Mouse (Mus musculus) neural tube, embryonic 13.5 days (tissue): Measurements from ENCODE around the gene Ddx23. TPM values are rescaled to one million over a fixed set of nuclear protein-coding genes. Genes with fewer than 3 reads are reported as not detected.
A peak's percentile ranks its signal among the peaks of the same experiment; 100 is the strongest.

Experiments used
- ATAC-seq: fragments of 200-750 bp; cut with Nextera tagmentation; 2 replicates; pipeline ENCODE4 v1.8.0; 2017; ENCODE audit warnings: low read depth, mild to moderate bottlenecking, moderate TSS enrichment, moderate library complexity
- H3K27ac ChIP-seq: fragments of 300-500 bp; sonication (generic); replicated peaks from 2 replicates; pipeline ENCODE4 v1.5.1; 2015; ENCODE audit warnings: moderate library complexity, mild to moderate bottlenecking, inconsistent platforms
- H3K27me3 ChIP-seq: fragments of 300-500 bp; sonication (generic); 2 replicates; pipeline ENCODE4 v1.6.1; 2015; ENCODE audit warnings: mild to moderate bottlenecking, inconsistent platforms
- H3K36me3 ChIP-seq: fragments of 300-500 bp; sonication (generic); 2 replicates; pipeline ENCODE4 v1.6.1; 2015; ENCODE audit warnings: mild to moderate bottlenecking, inconsistent platforms
- H3K4me1 ChIP-seq: fragments of 300-500 bp; sonication (generic); replicated peaks from 2 replicates; pipeline ENCODE4 v1.6.1; 2015; ENCODE audit warnings: inconsistent platforms
- H3K4me2 ChIP-seq: fragments of 300-500 bp; sonication (generic); 2 replicates; pipeline ENCODE4 v1.6.1; 2015; ENCODE audit warnings: inconsistent platforms, mild to moderate bottlenecking, moderate library complexity
- H3K4me3 ChIP-seq: fragments of 300-500 bp; sonication (generic); 2 replicates; pipeline ENCODE4 v1.5.1; 2015; ENCODE audit warnings: mild to moderate bottlenecking, inconsistent platforms
- H3K9ac ChIP-seq: fragments of 300-500 bp; sonication (generic); 2 replicates; pipeline ENCODE4 v1.6.1; 2015; ENCODE audit warnings: moderate library complexity, mild to moderate bottlenecking, inconsistent platforms
- H3K9me3 ChIP-seq: fragments of 300-500 bp; sonication (generic); 2 replicates; pipeline ENCODE4 v1.6.1; 2016; ENCODE audit warnings: inconsistent platforms
- WGBS: fragments of 180-500 bp; shearing (Covaris S2); methylation state at CpG from one replicate; pipeline ENCODE4 v1.1.7; 2015; 5-methylcytosine and 5-hydroxymethylcytosine counted together
- polyA plus RNA-seq: library from polyadenylated mRNA; unstranded; fragments of >200 nt; fragmentation: Nextera tagmentation; extraction: Ambion mirVana; gene quantifications from 2 replicates; pipeline ENCODE4 v1.2.1, GENCODE M21; 2015

Ddx23 gene
- 20.5 and 21.7 TPM in 2 replicates for polyA plus RNA-seq

DNA sequence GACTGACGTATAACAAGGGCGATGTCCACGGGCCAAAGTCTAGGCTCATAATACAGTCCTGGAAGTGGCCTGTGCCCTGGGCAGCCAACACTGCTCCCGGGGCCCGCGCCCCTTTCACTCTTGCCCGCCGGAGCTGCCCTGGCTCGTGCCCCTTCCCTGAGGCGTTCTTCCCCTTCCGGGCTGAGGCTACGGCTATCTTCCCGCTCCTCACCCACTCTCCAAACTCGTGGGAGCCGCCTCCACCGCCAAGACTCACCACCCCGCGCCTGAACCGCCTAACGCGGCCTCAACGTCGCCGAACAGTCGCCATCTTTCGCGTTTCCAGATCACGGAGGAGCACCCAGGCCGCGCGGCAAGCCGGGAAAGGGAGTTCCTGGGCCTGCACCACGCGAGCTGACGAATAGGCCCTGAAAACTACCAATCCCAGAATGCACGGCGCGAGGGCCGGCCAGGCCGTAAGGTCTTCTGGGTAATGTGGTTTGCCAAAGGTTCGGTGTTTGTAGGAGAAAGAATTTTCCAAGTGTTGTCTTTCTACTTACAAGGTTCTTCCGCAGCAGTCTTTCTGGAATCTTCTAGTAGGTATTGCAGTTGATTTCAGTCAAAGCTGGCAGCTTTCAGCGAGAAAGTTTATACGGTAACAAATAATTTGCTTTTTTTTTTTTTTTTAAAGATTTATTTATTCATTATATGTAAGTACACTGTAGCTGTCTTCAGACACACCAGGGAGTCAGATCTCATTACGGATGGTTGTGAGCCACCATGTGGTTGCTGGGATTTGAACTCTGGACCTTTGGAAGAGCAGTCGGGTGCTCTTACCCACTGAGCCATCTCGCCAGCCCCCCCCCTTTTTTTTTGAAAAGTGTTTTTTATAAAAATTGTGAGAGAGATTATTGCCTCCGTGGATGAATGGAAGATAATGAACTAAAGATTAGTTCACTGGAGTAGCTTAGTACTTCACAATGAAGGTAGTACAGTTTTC, at the start of gene Ddx23:
Ddx23 (minus strand) TSS at position 328 of the 979 bp plus-strand sequence.
- Histone ChIP-seq H3K9ac (peak within 1 kb of the TSS; percentile 88), H3K36me3 (peaks cover 17% of the 10 kb centered on the region), H3K4me2 (peak within 1 kb of the TSS; percentile 78), H3K27ac (peak within 1 kb of the TSS; percentile 91), H3K27me3 (no peaks in the 10 kb centered on the region), H3K4me3 (peak within 1 kb of the TSS; percentile 81), H3K9me3 (no peaks in the 10 kb centered on the region), H3K4me1 (peaks cover 15% of the 10 kb centered on the region)
- ATAC-seq: peak; percentile 95
- 4% methylated on average over 48 of the region's 48 CpGs for WGBS

DNA sequence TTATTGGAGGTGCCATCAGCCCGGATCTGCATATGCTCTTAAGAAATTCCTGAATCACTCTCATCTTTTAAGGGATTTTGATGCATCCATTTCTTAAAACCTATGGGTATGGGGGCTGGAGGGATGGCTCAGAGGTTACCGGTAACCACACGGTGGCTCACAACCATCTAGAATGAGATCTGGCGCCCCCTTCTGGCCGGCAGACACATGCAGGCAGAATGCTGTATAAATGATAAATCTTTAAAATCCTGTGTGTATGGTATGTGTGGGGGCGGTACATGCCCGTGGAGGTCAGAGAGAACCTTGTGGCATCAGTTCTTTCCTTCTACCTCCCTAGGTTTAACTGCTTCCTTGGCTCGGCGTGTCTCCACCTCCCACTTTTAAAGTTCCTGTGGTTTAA, 47.7 kb upstream of the Ddx23 start:
- Histone ChIP-seq H3K27me3 (peaks cover 10% of the 10 kb centered on the region; the same call in 1 of the 2 replicates), H3K9ac (no peak overlapping the region), H3K36me3 (no peaks in the 10 kb centered on the region), H3K4me3 (no peak overlapping the region), H3K4me2 (no peak overlapping the region), H3K4me1 (peaks cover 6% of the 10 kb centered on the region), H3K9me3 (no peaks in the 10 kb centered on the region), H3K27ac (no peak overlapping the region)
- ATAC-seq: no peak
- 12% methylated on average over 9 of the region's 9 CpGs for WGBS

DNA sequence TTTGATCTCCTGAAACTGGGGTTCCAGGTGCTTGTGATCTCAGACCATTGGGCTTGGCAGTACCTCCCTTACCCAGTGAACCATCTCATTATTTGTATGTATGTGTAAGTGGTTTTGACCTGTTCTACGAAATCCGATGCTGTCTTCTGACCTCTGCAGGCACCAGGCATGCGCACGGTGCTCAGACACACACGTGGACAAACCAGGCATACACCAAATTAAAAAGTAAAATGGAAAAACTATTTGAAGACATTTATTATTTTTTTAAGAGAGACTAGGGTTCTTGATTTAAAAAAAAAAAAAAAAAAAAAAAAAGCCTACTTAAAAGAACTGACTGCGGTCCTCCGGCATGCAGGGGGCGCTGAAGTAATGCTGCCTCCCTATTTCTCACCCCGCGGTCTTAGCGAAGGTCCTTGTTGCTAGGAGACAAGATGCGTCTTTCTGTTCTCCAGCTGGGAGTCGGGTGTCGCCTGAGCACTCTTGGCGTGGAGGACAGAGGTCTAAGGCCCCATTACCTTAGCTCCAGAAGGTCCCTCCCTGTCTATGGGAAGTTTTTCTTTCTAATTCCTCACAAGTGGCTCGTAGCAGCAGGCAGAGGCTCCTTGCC, 45.2 kb upstream of the Ddx23 start, which contains the start of gene Ccdc65:
Ccdc65 (plus strand) TSS at position 442 of the 607 bp plus-strand sequence.
- H3K9me3 ChIP-seq: no peaks in the 10 kb centered on the region
- 20% methylated on average over 16 of the region's 16 CpGs for WGBS
- H3K27ac ChIP-seq: no peak within 1 kb of the TSS
- peaks cover 6% of the 10 kb centered on the region for H3K4me1 ChIP-seq
- H3K4me2 ChIP-seq: peak within 1 kb of the TSS; percentile 52
- H3K36me3 ChIP-seq: no peaks in the 10 kb centered on the region
- H3K4me3 ChIP-seq: peak within 1 kb of the TSS; percentile 34
- peak within 1 kb of the TSS; percentile 47 for H3K9ac ChIP-seq
- H3K27me3 ChIP-seq: peaks cover 29% of the 10 kb centered on the region
- ATAC-seq: peak; percentile 69; the same call in 1 of the 2 replicates

DNA sequence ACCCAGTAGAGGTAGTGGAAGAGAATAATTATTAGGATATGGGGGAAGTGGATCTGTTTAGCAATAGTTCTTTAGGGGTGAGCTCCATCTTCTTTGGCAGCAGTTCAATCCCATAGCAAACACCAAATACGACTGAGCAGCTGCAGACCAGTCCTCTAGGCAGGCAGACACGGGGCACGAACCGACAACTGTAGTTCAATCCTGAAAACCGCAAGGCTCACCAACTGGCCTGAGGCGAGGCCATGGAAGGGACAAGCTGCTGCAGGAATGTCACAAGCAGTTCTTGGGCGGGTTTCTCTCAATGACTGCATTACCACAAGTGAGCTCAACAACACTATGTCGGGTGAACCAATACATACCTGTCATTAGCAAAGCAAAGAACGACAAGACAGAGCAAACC, 41.6 kb upstream of the Ddx23 start:
- H3K27me3 ChIP-seq: peaks cover 62% of the 10 kb centered on the region
- no peaks in the 10 kb centered on the region for H3K36me3 ChIP-seq
- no peaks in the 10 kb centered on the region for H3K9me3 ChIP-seq

DNA sequence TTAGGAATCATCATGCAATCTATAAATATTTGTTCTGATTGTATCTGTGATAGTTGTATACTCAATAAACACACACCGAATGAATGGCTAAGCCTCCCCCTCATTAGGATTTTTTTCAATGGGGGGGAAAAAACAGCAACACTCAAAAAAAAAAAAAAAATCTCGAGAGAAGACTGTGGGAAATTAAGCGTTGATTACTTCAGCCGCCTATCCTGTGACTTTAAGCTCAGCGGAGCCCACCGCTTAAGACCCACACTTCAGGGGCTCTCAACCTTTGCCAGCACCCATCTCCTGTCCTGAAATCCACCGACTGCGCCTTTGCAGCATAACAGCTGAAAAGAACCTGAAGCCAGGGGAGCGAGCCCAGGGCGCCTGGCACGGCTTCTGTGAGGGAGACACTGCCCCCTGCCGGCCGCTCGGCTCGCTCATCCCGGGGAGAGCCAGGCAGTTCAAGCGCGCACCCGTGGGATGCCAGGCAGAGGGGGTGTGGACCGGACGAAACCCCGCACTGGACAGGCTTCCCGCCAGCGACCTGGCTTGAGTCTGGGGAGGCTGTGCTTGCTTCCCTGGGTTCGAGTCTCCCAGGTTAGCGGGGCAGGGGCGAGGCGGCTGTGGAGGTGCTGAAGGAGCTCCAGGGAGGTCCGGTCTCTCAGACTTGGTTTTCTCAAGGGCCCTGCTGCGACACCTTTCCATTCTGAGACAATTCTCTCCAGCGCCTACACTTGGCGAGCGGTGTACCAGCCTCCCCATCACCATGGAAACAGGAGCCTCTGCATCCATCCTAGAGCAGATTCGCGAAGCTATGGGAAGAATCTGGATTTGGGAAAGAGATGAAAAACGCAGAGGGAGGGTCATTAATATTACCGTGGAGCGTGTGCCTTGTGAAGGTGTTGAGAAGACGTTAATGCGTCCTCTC, 36.8 kb upstream of the Ddx23 start:
- Histone ChIP-seq H3K27ac (no peak overlapping the region), H3K27me3 (peaks cover 47% of the 10 kb centered on the region), H3K4me3 (peak overlapping the region; percentile 43), H3K4me2 (peak overlapping the region; percentile 68), H3K9me3 (no peaks in the 10 kb centered on the region), H3K9ac (peak overlapping the region; percentile 70), H3K4me1 (peaks cover 12% of the 10 kb centered on the region), H3K36me3 (no peaks in the 10 kb centered on the region)
- WGBS: 6% methylated on average over 40 of the region's 40 CpGs
- ATAC-seq: peak; percentile 91

More for the DNA sequence above, 41.6 kb upstream of the Ddx23 start:
- Histone ChIP-seq H3K9ac (no peak overlapping the region), H3K4me1 (peaks cover 13% of the 10 kb centered on the region), H3K27ac (no peak overlapping the region), H3K4me2 (no peak overlapping the region), H3K4me3 (no peak overlapping the region)
- WGBS: 69% methylated on average over 9 of the region's 9 CpGs
- ATAC-seq: no peak

DNA sequence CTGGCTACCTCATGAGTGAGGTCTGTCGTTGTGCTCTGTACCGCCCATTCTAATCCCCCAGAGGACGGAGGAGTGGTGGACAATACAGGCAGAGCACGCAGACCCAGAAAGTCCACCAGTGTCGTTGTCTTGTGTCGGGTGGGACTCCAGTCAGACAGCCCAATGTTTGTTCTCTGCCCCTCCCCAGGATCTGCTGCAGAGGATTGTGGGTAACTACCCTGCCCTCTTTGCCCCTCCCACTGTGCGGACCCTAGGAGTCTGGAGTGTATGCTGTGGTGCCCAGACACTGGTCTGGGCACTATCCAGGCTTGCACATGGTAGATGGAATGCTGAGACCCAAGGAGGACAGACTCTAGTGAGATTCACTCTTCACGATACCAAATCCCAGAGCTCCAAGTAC, 33.5 kb upstream of the Ddx23 start:
- Histone ChIP-seq H3K4me1 (peaks cover 22% of the 10 kb centered on the region), H3K36me3 (no peaks in the 10 kb centered on the region), H3K4me2 (no peak overlapping the region), H3K4me3 (no peak overlapping the region), H3K9ac (no peak overlapping the region), H3K9me3 (no peaks in the 10 kb centered on the region), H3K27me3 (peaks cover 19% of the 10 kb centered on the region), H3K27ac (no peak overlapping the region)
- WGBS: 43% methylated on average over 8 of the region's 8 CpGs
- ATAC-seq: no peak

DNA sequence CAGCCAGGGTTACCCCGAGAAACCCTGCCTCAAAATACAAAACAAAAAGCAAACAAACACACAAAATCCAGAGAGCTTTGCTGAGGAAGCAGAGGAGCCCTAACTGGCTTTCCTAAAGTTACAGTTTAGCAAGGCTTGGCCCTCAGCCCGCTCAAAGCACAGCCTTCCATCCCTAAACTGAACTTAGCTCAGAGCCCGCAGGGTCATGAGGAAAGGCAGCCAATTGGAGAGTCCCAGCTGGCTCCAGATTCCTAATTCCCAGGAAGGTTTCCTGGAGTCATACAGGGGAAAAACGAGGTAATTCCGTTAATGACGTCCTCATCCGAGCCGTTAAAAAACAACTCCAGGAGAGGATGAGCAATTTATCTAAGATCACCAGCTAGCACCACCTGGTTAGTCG, 33.0 kb upstream of the Ddx23 start:
- no peak for ATAC-seq
- 33% methylated on average over 9 of the region's 9 CpGs for WGBS
- Histone ChIP-seq H3K9me3 (no peaks in the 10 kb centered on the region), H3K27ac (no peak overlapping the region), H3K4me2 (no peak overlapping the region), H3K4me3 (no peak overlapping the region), H3K9ac (no peak overlapping the region), H3K27me3 (peaks cover 14% of the 10 kb centered on the region), H3K4me1 (peaks cover 26% of the 10 kb centered on the region), H3K36me3 (no peaks in the 10 kb centered on the region)

DNA sequence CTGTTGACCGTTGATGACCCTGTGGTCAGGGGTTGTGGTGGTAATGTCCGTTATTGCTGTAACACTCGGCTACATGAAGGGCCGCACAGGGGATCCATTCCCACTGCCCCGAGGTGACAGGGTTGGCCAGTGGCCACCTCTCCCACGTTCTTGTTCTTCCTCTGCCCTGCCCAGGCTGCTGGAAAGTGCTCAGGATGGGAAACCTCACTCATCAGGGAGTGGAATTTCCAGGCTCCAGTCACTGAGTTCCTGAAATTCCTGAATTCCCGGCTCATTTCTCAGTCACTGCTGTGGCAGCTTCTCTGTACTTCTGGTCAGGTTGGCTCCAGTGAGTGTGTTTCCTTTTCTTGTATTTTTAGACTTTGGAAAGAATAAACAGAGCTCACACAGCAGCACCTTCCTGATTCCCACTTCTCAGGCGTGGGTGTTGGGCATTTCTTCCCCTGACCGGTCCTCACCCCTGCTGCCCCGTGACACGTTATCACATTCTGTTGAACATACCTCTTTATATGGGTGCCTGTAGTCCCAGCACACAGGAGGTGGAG, 29.5 kb upstream of the Ddx23 start:
- H3K27ac ChIP-seq: no peak overlapping the region
- H3K9me3 ChIP-seq: no peaks in the 10 kb centered on the region
- H3K4me3 ChIP-seq: no peak overlapping the region
- no peak overlapping the region for H3K4me2 ChIP-seq
- ATAC-seq: no peak
- H3K4me1 ChIP-seq: peaks cover 16% of the 10 kb centered on the region
- 54% methylated on average over 11 of the region's 11 CpGs for WGBS
- H3K9ac ChIP-seq: no peak overlapping the region
- 0 out of 2 replicates have a peak, but pooled peaks cover 3% of the 10 kb centered on the region for H3K27me3 ChIP-seq
- no peaks in the 10 kb centered on the region for H3K36me3 ChIP-seq

DNA sequence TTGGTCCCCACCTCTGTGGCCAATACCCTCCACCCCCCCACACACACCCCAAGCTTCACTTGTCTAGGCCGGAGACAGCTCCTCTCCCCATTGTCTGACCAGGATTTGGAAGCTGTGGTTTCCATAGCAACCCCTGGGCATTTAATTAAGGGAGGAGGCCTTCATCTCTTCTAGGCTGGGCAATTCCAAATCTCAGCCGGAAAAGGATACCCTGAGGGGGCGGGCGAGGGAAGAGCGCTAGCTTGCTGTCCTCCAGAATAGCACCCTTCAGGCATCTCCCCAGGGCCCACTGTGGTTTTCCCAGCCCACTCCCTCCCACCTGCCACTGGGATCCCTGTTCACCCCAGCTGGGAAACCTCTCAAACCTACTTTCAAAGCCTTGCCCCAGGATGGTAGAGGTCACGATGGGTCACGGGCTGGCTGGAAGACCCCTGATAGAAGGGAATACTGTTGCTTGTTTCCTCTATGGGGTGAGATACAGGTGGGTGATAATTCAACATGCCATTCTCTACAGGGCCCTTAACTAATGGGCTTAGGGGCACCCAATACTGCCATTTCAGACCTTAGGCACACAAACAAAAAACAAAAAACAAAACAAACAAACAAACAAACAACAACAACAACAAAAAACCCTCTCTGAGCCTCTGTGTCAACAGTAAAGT, 28.9 kb upstream of the Ddx23 start:
- WGBS: 9% methylated on average over 7 of the region's 7 CpGs
- 0 out of 2 replicates have a peak, but pooled peaks cover 3% of the 10 kb centered on the region for H3K27me3 ChIP-seq
- no peaks in the 10 kb centered on the region for H3K9me3 ChIP-seq
- H3K9ac ChIP-seq: no peak overlapping the region
- peak; percentile 65 for ATAC-seq
- H3K4me3 ChIP-seq: no peak overlapping the region
- peak overlapping the region; percentile 9; the same call in 1 of the 2 replicates for H3K4me2 ChIP-seq
- peaks cover 16% of the 10 kb centered on the region for H3K4me1 ChIP-seq
- H3K36me3 ChIP-seq: no peaks in the 10 kb centered on the region
- H3K27ac ChIP-seq: no peak overlapping the region

DNA sequence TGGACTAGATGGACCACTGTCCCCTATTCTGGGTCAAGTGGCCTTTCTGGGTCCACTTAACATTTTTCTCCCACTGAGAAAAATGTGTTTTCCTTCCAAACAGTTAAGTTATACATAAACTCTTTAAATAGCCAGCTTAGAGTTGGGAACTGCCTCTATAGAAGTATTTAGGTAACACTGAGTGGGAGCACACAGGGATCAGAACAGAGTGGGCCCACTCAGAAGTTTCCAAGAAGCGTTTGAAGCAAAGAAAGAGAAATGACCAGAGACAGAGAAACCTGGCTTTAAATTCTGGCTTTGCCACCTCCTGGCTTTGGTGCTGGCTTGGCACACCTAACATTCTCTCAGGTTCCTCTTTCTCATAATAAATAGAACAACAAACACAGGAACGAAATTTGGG, 27.0 kb upstream of the Ddx23 start:
- WGBS: 86% methylated on average over 2 of the region's 2 CpGs
- H3K27ac ChIP-seq: no peak overlapping the region
- H3K36me3 ChIP-seq: no peaks in the 10 kb centered on the region
- H3K9me3 ChIP-seq: no peaks in the 10 kb centered on the region
- ATAC-seq: no peak
- no peak overlapping the region for H3K4me3 ChIP-seq
- H3K27me3 ChIP-seq: no peaks in the 10 kb centered on the region
- H3K4me1 ChIP-seq: peaks cover 16% of the 10 kb centered on the region
- H3K4me2 ChIP-seq: no peak overlapping the region
- no peak overlapping the region for H3K9ac ChIP-seq

DNA sequence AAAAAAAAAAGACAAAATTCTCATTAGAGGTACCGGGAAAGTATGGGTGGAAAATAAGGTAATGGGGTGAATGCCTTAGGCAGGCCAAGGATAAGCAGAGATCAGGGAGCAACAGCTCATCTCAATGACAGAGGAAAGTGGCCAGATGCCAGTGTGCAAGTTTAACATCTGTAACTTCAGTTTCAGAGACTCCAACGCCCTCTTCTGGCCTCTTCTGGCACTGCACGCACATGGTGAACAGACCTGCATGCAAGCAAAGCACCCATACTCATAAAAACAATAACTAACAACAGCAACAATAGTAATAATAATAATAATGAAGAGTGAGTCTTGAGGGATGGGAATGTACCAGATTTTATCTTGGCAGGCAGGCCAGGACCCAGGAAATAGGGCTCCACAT, 23.2 kb upstream of the Ddx23 start:
- no peak overlapping the region for H3K27ac ChIP-seq
- no peak for ATAC-seq

More for the DNA sequence above, 23.2 kb upstream of the Ddx23 start:
- no peak overlapping the region for H3K9ac ChIP-seq
- no peaks in the 10 kb centered on the region for H3K36me3 ChIP-seq
- 75% methylated on average over 3 of the region's 3 CpGs for whole genome bisulfite sequencing
- H3K4me2 ChIP-seq: no peak overlapping the region
- peaks cover 3% of the 10 kb centered on the region for H3K4me1 ChIP-seq
- H3K4me3 ChIP-seq: no peak overlapping the region
- H3K27me3 ChIP-seq: no peaks in the 10 kb centered on the region
- no peaks in the 10 kb centered on the region for H3K9me3 ChIP-seq
